Mouse (Mus musculus) bone marrow macrophage, adult 2 months (primary cell): ENCODE results near the gene Entpd4b. TPM values are rescaled to one million over a fixed set of nuclear protein-coding genes. Genes with fewer than 3 reads are reported as not detected.
"Not testable (repeated sequence)": the region's sequence is repeated elsewhere in the genome, so short reads cannot be mapped to it uniquely, and the experiment has no call there.

Experiments used
- H3K27ac ChIP-seq: 2 replicates; pipeline ENCODE4 v1.5.1; 2012; ENCODE audit warnings: low read depth, low read length; ENCODE audit not compliant: insufficient read depth
- H3K4me1 ChIP-seq: 2 replicates; pipeline ENCODE4 v1.6.1; 2012; ENCODE audit warnings: low read length; ENCODE audit not compliant: control insufficient read depth, insufficient read depth
- H3K4me3 ChIP-seq: 2 replicates; pipeline ENCODE4 v1.5.1; 2012; ENCODE audit warnings: mild to moderate bottlenecking, low read length, moderate library complexity; ENCODE audit not compliant: insufficient read depth
- polyA plus RNA-seq: library from polyadenylated mRNA; stranded (reverse); fragments of >200 nt; gene quantifications from 2 replicates; pipeline ENCODE4 v1.2.4, GENCODE M21; 2012; ENCODE audit not compliant: missing spikeins, insufficient read depth, insufficient read length

The Entpd4b gene
- polyA plus RNA-seq = 11.0 and 11.3 TPM in 2 replicates

GRCm38 (mm10) chr14:69555110-69555831 is at the start of gene Entpd4b:
Gene Entpd4b, plus strand, starts transcription at chr14:69555424.
- H3K27ac ChIP-seq, H3K4me3 ChIP-seq, H3K4me1 ChIP-seq: not testable (repeated sequence)

GRCm38 (mm10) chr14:69507000-69507399 is 48.2 kb upstream of the Entpd4b start:
- not testable (repeated sequence) for H3K4me3 ChIP-seq, H3K27ac ChIP-seq, H3K4me1 ChIP-seq

GRCm38 (mm10) chr14:69512449-69512848 is 42.8 kb upstream of the Entpd4b start, which contains the start of gene Gm27179:
Gene Gm27179, minus strand, starts transcription at chr14:69512549.
- H3K4me1 ChIP-seq, H3K27ac ChIP-seq, H3K4me3 ChIP-seq: not testable (repeated sequence)

DNA sequence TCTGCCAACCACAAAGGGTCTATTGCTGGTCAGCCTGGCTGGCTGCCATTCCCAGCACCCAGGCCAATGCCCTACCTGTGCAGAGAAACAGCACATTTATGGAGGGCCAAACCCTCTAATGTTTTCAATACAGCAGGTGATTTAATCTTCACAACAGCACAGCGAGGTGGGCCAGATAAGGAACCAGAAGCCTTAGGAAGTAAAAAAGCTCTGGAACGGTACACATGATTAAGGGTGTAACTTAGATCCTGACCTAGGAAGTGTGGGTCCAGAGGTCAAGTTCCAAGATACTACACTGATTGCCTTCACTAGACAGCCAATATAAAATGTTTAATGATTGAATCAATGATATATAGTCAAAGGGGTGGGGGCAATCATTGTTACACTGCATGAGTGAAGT is 34.4 kb upstream of the Entpd4b start:
- H3K4me3 ChIP-seq, H3K4me1 ChIP-seq, H3K27ac ChIP-seq: not testable (repeated sequence)

DNA sequence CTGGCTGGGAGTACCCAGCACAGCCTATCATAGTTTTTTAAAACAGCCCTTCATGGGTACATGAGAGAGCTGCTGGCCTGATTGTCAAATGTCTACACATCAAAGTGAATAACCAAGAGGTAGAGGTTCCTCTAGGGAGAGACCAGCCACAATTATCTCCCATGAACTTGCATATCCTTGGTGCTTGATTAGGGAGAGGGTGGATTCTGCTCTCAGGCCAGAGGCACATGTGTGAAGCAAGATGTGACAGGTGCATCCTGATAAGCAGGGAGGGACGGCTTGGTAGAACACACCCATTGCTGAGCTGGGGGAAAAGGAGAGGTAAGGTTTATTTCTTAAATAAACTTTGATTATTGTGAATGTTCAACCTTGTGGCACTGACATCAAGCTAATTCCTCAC is 32.2 kb upstream of the Entpd4b start:
- H3K27ac ChIP-seq, H3K4me1 ChIP-seq, H3K4me3 ChIP-seq: not testable (repeated sequence)

- H3K27ac ChIP-seq, H3K4me1 ChIP-seq, H3K4me3 ChIP-seq: not testable (repeated sequence)
Observed at GRCm38 (mm10) chr14:69526202-69526601, 29.0 kb upstream of the Entpd4b start.

DNA sequence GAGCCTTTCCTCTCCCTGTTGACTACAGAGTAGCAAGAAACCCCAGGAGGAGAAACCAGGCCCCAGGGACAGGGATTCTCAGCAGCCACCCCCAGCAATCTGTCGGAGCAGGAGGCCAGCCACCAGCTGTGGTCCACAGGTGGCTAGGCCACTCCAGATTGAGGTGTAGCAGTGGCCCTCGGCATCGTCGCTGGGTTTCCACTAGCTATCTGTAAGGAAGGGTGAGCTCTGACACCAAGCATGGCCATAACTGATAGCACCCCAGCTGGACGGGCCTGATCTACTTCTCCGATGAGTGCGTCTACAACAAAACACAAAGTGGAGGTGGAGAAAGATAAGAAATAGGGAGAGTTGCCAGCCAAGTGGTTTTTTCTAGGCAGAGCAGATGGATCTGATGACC is 18.7 kb upstream of the Entpd4b start:
- H3K4me1 ChIP-seq, H3K4me3 ChIP-seq, H3K27ac ChIP-seq: not testable (repeated sequence)

DNA sequence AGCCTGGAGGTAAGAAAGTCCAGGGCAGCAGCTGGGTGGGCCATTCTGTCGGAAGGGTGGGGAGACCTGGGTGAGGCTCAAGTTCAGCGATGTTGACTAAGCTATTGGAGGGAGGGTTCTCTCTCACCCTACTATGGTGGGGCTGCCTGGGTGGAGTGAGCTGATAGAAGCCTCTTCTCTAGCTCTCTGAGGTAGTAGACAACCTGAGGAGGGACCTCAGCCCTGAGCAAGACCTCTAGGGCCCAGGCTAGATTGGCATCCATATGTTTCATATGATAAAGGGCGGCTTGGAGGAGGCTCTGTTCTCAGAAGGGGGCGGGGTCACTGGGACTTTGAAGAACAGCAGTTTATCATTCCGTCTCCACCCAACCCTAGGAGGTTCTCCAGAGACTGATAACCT is 15.1 kb upstream of the Entpd4b start:
- not testable (repeated sequence) for H3K27ac ChIP-seq, H3K4me3 ChIP-seq, H3K4me1 ChIP-seq

DNA sequence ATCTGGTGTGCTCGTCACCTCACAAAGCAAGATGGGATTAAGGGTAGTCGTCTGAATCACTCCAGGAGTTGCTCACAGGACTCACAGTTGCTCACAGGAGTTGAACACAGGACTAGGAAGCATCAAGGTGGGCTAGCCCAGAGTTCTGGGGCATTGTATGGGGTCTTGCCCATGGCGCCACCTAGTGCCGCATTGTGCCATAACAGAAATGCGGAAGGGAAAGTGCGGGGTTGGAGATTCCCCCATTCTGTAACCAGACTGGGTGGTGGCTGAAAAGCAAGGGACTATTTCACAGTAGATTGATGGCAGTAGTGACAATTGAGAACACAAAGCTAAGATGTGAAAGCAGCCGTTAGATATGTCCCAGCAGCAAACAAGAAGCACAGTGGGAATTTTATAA is 12.5 kb upstream of the Entpd4b start:
- not testable (repeated sequence) for H3K27ac ChIP-seq, H3K4me3 ChIP-seq, H3K4me1 ChIP-seq

DNA sequence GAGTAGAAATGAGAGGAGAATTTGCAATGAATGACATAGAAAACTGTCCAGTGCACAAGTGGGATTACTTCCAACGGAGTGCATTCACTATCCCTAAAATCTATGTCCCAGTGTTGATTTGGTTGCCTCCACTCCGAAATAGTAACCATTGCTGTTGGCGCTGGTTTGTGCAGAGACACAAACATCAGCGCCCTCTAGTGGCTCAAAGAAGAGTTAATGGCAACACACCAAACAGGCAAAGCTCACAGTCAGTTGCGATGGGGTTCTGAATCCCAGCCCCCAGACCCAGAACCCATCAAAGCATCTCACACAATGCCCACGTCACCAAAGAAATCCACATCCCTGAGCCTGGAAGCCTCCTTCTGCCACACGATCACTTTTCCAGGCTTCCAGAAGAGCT is 11.2 kb upstream of the Entpd4b start:
- not testable (repeated sequence) for H3K4me3 ChIP-seq, H3K4me1 ChIP-seq, H3K27ac ChIP-seq

GRCm38 (mm10) chr14:69545052-69545451 is 10.2 kb upstream of the Entpd4b start:
- H3K4me1 ChIP-seq, H3K27ac ChIP-seq, H3K4me3 ChIP-seq: not testable (repeated sequence)

GRCm38 (mm10) chr14:69547310-69547709 is 7.9 kb upstream of the Entpd4b start:
- H3K27ac ChIP-seq, H3K4me3 ChIP-seq, H3K4me1 ChIP-seq: not testable (repeated sequence)

DNA sequence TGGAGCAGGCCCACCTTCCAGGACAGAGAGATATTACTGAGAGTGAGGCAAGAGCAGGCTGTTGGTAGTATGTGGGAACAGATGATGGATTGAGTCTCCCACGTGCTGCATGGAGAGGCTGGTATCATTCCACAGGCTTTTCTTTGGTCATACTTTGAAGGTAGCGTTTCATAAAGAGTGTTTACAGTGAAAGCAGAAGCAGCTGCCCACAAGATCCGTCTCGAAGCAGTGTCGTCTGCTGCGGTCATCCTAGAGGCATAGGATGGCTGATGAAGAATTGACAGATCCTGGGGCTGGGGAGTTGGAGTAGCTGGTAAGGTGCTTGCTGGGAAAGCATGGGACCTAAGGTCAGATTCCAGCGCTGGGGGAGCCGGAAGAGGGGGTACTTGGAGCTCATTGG is 1.6 kb downstream of the Entpd4b start:
- H3K27ac ChIP-seq, H3K4me1 ChIP-seq, H3K4me3 ChIP-seq: not testable (repeated sequence)

DNA sequence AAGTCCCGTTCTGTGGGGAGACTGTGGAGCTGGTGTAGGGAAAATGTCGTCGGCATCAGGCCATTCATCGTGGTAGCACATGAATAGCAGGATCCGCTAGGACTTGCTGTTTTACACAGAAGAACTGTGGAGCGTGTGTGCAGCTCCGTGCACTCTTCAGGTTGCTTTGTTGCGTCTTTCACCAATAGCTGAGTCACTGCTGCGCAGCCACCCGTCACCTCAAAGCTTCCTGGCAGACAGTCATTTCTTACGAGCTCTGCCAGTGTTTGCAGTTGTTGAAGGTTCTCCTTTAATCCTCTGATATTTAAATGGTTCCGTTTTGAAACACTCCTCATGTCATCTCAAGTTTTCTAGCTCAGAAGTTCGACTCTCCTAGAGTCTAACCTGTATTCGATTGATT is 2.3 kb downstream of the Entpd4b start:
- not testable (repeated sequence) for H3K27ac ChIP-seq, H3K4me3 ChIP-seq

More for the DNA sequence above, 2.3 kb downstream of the Entpd4b start:
- not testable (repeated sequence) for H3K4me1 ChIP-seq
